Mouse (Mus musculus): ENCODE data around the gene Gm49318. TPM values are rescaled to one million over a fixed set of nuclear protein-coding genes. Genes with fewer than 3 reads are reported as not detected.

Gene Gm49318
- polyA plus RNA-seq, 1 experiment from 2014 or later, result not detected

- no peak overlapping the region for H3K27ac ChIP-seq (replicated peaks)
- ATAC-seq (ENCODE audit: low FRiP score, low read depth), result peak; percentile 38
Measured at GRCm38 (mm10) chr9:21988421-21989101, 82.5 kb downstream of the Gm49318 start.

GRCm38 (mm10) chr9:21987592-21988342 lies 83.3 kb downstream of the Gm49318 start:
- no peak overlapping the region for H3K9ac ChIP-seq (replicated peaks)
- peaks cover 24% of the 10 kb centered on the region for H3K4me1 ChIP-seq
- no peaks in the 10 kb centered on the region for H3K36me3 ChIP-seq
- H3K4me2 ChIP-seq (replicated peaks), result peak overlapping the region; percentile 63
- H3K27ac ChIP-seq (replicated peaks), result no peak overlapping the region
- ATAC-seq (ENCODE audit: low FRiP score, low read depth), result no peak
- H3K27me3 ChIP-seq, result peaks cover 79% of the 10 kb centered on the region
- no peaks in the 10 kb centered on the region for H3K9me3 ChIP-seq
- H3K4me3 ChIP-seq, result peak overlapping the region; percentile 41
- 9% methylated on average over 36 of the region's 36 CpGs for WGBS

More at GRCm38 (mm10) chr9:21988421-21989101, 82.5 kb downstream of the Gm49318 start:
- Histone ChIP-seq H3K9ac (replicated peaks) (peak overlapping the region; percentile 49; the same call in 1 of the 2 replicates), H3K9me3 (no peaks in the 10 kb centered on the region), H3K4me3 (peak overlapping the region; percentile 41), H3K4me2 (replicated peaks) (peak overlapping the region; percentile 63), H3K4me1 (peaks cover 24% of the 10 kb centered on the region), H3K27me3 (peaks cover 87% of the 10 kb centered on the region), H3K36me3 (no peaks in the 10 kb centered on the region)
- WGBS, result under 1% methylated on average over 32 of the region's 32 CpGs

Small RNAs within 50 kb of the gene (microRNA-seq; reads per million reads assigned to microRNA genes)
- gene Mir7084, result not detected

Other genes with a start within 250 kb of the Gm49318 start
- 0.28 and 0.64 TPM in 2 replicates for gene Angptl8, start 235.7 kb downstream of the Gm49318 start, polyA plus RNA-seq (2016; fragmentation: Nextera tagmentation; extraction: Ambion mirVana)
- 20.0 and 24.5 TPM in 2 replicates for gene Dock6, start 218.6 kb downstream of the Gm49318 start, polyA plus RNA-seq (2016; fragmentation: Nextera tagmentation; extraction: Ambion mirVana)
- gene Rab3d, start 153.1 kb downstream of the Gm49318 start, polyA plus RNA-seq (2016; fragmentation: Nextera tagmentation; extraction: Ambion mirVana), result 13.2 and 13.4 TPM in 2 replicates
- 6.1 and 6.9 TPM in 2 replicates for gene Ccdc159, start 143.8 kb downstream of the Gm49318 start, polyA plus RNA-seq (2016; fragmentation: Nextera tagmentation; extraction: Ambion mirVana)
- 32.7 and 36.9 TPM in 2 replicates for gene Tmem205, start 143.7 kb downstream of the Gm49318 start, polyA plus RNA-seq (2016; fragmentation: Nextera tagmentation; extraction: Ambion mirVana)
- gene Plppr2, start 134.2 kb downstream of the Gm49318 start, polyA plus RNA-seq (2016; fragmentation: Nextera tagmentation; extraction: Ambion mirVana), result 45.6 and 47.0 TPM in 2 replicates
- 7.8 and 8.1 TPM in 2 replicates for gene Swsap1, start 115.5 kb downstream of the Gm49318 start, polyA plus RNA-seq (2016; fragmentation: Nextera tagmentation; extraction: Ambion mirVana)
- gene Epor, start 107.8 kb downstream of the Gm49318 start, polyA plus RNA-seq (2016; fragmentation: Nextera tagmentation; extraction: Ambion mirVana), result 3.0 and 3.4 TPM in 2 replicates
- 2.7 TPM in 2 replicates for gene Rgl3, start 81.8 kb downstream of the Gm49318 start, polyA plus RNA-seq (2016; fragmentation: Nextera tagmentation; extraction: Ambion mirVana)
- 3.8 and 4.9 TPM in 2 replicates for gene Ccdc151, start 68.6 kb downstream of the Gm49318 start, polyA plus RNA-seq (2016; fragmentation: Nextera tagmentation; extraction: Ambion mirVana)
- 99.2 and 100.0 TPM in 2 replicates for gene Prkcsh, start 68.5 kb downstream of the Gm49318 start, polyA plus RNA-seq (2016; fragmentation: Nextera tagmentation; extraction: Ambion mirVana)
- gene Elavl3, start 19.2 kb downstream of the Gm49318 start, polyA plus RNA-seq (2016; fragmentation: Nextera tagmentation; extraction: Ambion mirVana), result 60.4 and 61.9 TPM in 2 replicates
- gene Zfp653, start 117 bp upstream of the Gm49318 start, polyA plus RNA-seq (2016; fragmentation: Nextera tagmentation; extraction: Ambion mirVana), result 19.0 and 21.2 TPM in 2 replicates
- gene Ecsit, start 14.2 kb upstream of the Gm49318 start, polyA plus RNA-seq (2016; fragmentation: Nextera tagmentation; extraction: Ambion mirVana), result 35.6 and 40.7 TPM in 2 replicates
- gene Cnn1, start 28.0 kb upstream of the Gm49318 start, polyA plus RNA-seq (2016; fragmentation: Nextera tagmentation; extraction: Ambion mirVana), result 6.7 TPM in 2 replicates
- gene Elof1, start 45.9 kb upstream of the Gm49318 start, polyA plus RNA-seq (2016; fragmentation: Nextera tagmentation; extraction: Ambion mirVana), result 178 and 187 TPM in 2 replicates
- 5.7 and 9.4 TPM in 2 replicates for gene Acp5, start 64.5 kb upstream of the Gm49318 start, polyA plus RNA-seq (2016; fragmentation: Nextera tagmentation; extraction: Ambion mirVana)
- 62.0 and 66.8 TPM in 2 replicates for gene Pigyl, start 85.6 kb upstream of the Gm49318 start, polyA plus RNA-seq (2016; fragmentation: Nextera tagmentation; extraction: Ambion mirVana)
- 0.12 and 0.24 TPM in 2 replicates for gene Zfp872, start 116.8 kb upstream of the Gm49318 start, polyA plus RNA-seq (2016; fragmentation: Nextera tagmentation; extraction: Ambion mirVana)
- 12.2 and 12.7 TPM in 2 replicates for gene Zfp809, start 154.5 kb upstream of the Gm49318 start, polyA plus RNA-seq (2016; fragmentation: Nextera tagmentation; extraction: Ambion mirVana)
- gene Zfp599, start 188.6 kb upstream of the Gm49318 start, polyA plus RNA-seq (2016; fragmentation: Nextera tagmentation; extraction: Ambion mirVana), result 7.5 and 7.6 TPM in 2 replicates
- gene Zfp810, start 236.4 kb upstream of the Gm49318 start, polyA plus RNA-seq (2016; fragmentation: Nextera tagmentation; extraction: Ambion mirVana), result 37.3 and 40.5 TPM in 2 replicates

Data from midbrain, embryonic 12.5 days (tissue).